Mouse (Mus musculus) myocyte (in vitro differentiated cells): Measurements from ENCODE around the gene Gm853. TPM values are rescaled to one million over a fixed set of nuclear protein-coding genes. Genes with fewer than 3 reads are reported as not detected.

Experiments used
- H3K27me3 ChIP-seq: one replicate; pipeline ENCODE4 v1.6.1; 2011; ENCODE audit not compliant: control insufficient read depth, insufficient read depth, insufficient read length
- H3K36me3 ChIP-seq: one replicate; pipeline ENCODE4 v1.6.1; 2011; ENCODE audit not compliant: control insufficient read depth, insufficient read depth
- H3K4me2 ChIP-seq: one replicate; pipeline ENCODE4 v1.6.1; 2011; ENCODE audit warnings: low read depth, control low read depth
- H3K4me3 ChIP-seq: one replicate; pipeline ENCODE4 v1.5.1; 2011; ENCODE audit warnings: mild to moderate bottlenecking, control low read depth, moderate library complexity
- H3K79me2 ChIP-seq: one replicate; pipeline ENCODE4 v1.6.1; 2011; ENCODE audit not compliant: control insufficient read depth, insufficient read depth
- H3ac ChIP-seq: one replicate; pipeline ENCODE4 v1.6.1; 2011; ENCODE audit not compliant: control insufficient read depth, insufficient read length
- CEBPB ChIP-seq: IDR thresholded peaks from 2 replicates; pipeline ENCODE4 v1.6.1; 2011; ENCODE audit warnings: mild to moderate bottlenecking, moderate library complexity; ENCODE audit not compliant: poor library complexity, insufficient read depth, severe bottlenecking
- E2F4 ChIP-seq: IDR thresholded peaks from one replicate; pipeline ENCODE4 v1.6.1; 2011; ENCODE audit warnings: mild to moderate bottlenecking, control low read depth, moderate library complexity; ENCODE audit not compliant: insufficient read depth
- MAX ChIP-seq: IDR thresholded peaks from one replicate; pipeline ENCODE4 v1.6.1; 2011; ENCODE audit warnings: low read depth, mild to moderate bottlenecking, control low read depth
- MYOD1 ChIP-seq, 3 experiments: IDR thresholded peaks; one replicate each; pipeline ENCODE4 v1.6.1; 2011; ENCODE audit warnings: control low read depth in 2 of 3, low read depth in 2 of 3, mild to moderate bottlenecking in 2 of 3, moderate library complexity in 1 of 3; ENCODE audit not compliant: insufficient read length in 2 of 3, control insufficient read depth in 1 of 3
- MYOG ChIP-seq, 3 experiments: IDR thresholded peaks; one replicate each; pipeline ENCODE4 v1.6.1; 2011; ENCODE audit warnings: control low read depth in 2 of 3, low read depth in 2 of 3, mild to moderate bottlenecking in 2 of 3; ENCODE audit not compliant: insufficient read length in 2 of 3, control insufficient read depth in 1 of 3, insufficient read depth in 1 of 3
- POLR2A ChIP-seq: IDR thresholded peaks from one replicate; pipeline ENCODE4 v1.6.1; 2011; ENCODE audit warnings: low read depth, mild to moderate bottlenecking, control low read depth, moderate library complexity; ENCODE audit not compliant: insufficient read length
- POLR2AphosphoS2 ChIP-seq: IDR thresholded peaks from one replicate; pipeline ENCODE4 v1.6.1; 2011; ENCODE audit warnings: low read depth, control low read depth; ENCODE audit not compliant: insufficient read length
- REST ChIP-seq: IDR thresholded peaks from one replicate; pipeline ENCODE4 v1.6.1; 2011; ENCODE audit warnings: mild to moderate bottlenecking, control low read depth, moderate library complexity; ENCODE audit not compliant: insufficient read depth, insufficient read length
- SRF ChIP-seq: IDR thresholded peaks from one replicate; pipeline ENCODE4 v1.6.1; 2011; ENCODE audit warnings: low read depth; ENCODE audit not compliant: control insufficient read depth, insufficient read length
- TCF12 ChIP-seq: IDR thresholded peaks from one replicate; pipeline ENCODE4 v1.6.1; 2011; ENCODE audit warnings: mild to moderate bottlenecking, control low read depth; ENCODE audit not compliant: poor library complexity, insufficient read depth, severe bottlenecking
- TCF3 ChIP-seq: IDR thresholded peaks from one replicate; pipeline ENCODE4 v1.6.1; 2011; ENCODE audit warnings: low read depth, control low read depth; ENCODE audit not compliant: insufficient read length
- USF1 ChIP-seq: IDR thresholded peaks from one replicate; pipeline ENCODE4 v1.6.1; 2011; ENCODE audit warnings: low read depth, mild to moderate bottlenecking, control low read depth, moderate library complexity
- polyA plus RNA-seq: library from polyadenylated mRNA; unstranded; fragments of >200 nt; fragmentation: generic; extraction: Trizol; gene quantifications from one replicate; pipeline ENCODE4 v1.2.1, GENCODE M21; 2012; ENCODE audit warnings: missing spikeins

The Gm853 gene
- polyA plus RNA-seq, 1 experiment: not detected

- Histone ChIP-seq H3K36me3 (no peaks in the 10 kb centered on the region), H3ac (no peak overlapping the region), H3K4me2 (no peak overlapping the region), H3K79me2 (no peaks in the 10 kb centered on the region), H3K27me3 (peaks cover 17% of the 10 kb centered on the region), H3K4me3 (no peak overlapping the region)
- TF ChIP-seq MAX: no peak
- no peak for TF ChIP-seq E2F4
- TF ChIP-seq MYOG (IDR thresholded peaks at IDR 0.05; ENCODE audit: control insufficient read depth in 1 of 3, insufficient read depth in 1 of 3, insufficient read length in 2 of 3, low read depth in 2 of 3): no peak
- TF ChIP-seq CEBPB: no peak
- TF ChIP-seq POLR2A: no peak
- no peak for TF ChIP-seq REST
- no peak for TF ChIP-seq SRF
- TF ChIP-seq USF1: no peak
- TF ChIP-seq TCF12: no peak
- no peak for TF ChIP-seq POLR2AphosphoS2
- no peak for TF ChIP-seq MYOD1 (IDR thresholded peaks at IDR 0.05; ENCODE audit: control insufficient read depth in 1 of 3, insufficient read length in 2 of 3, low read depth in 2 of 3)
Observed at GRCm38 (mm10) chr4:130186450-130186849, 35.8 kb downstream of the Gm853 start.

GRCm38 (mm10) chr4:130183879-130184278, 38.3 kb downstream of the Gm853 start:
- no peak for TF ChIP-seq TCF3
- no peak for TF ChIP-seq MYOD1 (IDR thresholded peaks at IDR 0.05; ENCODE audit: control insufficient read depth in 1 of 3, insufficient read length in 2 of 3, low read depth in 2 of 3)
- TF ChIP-seq TCF12: no peak
- no peak for TF ChIP-seq POLR2AphosphoS2
- no peak for TF ChIP-seq CEBPB
- TF ChIP-seq USF1: no peak
- no peak for TF ChIP-seq SRF
- TF ChIP-seq POLR2A: no peak
- TF ChIP-seq E2F4: no peak
- TF ChIP-seq MYOG (IDR thresholded peaks at IDR 0.05; ENCODE audit: control insufficient read depth in 1 of 3, insufficient read depth in 1 of 3, insufficient read length in 2 of 3, low read depth in 2 of 3): no peak
- TF ChIP-seq MAX: no peak
- H3K36me3 ChIP-seq: no peaks in the 10 kb centered on the region
- H3K27me3 ChIP-seq: no peaks in the 10 kb centered on the region
- H3ac ChIP-seq: no peak overlapping the region
- no peak overlapping the region for H3K4me3 ChIP-seq
- H3K4me2 ChIP-seq: no peak overlapping the region
- no peaks in the 10 kb centered on the region for H3K79me2 ChIP-seq

- no peak overlapping the region for H3K4me3 ChIP-seq
- no peaks in the 10 kb centered on the region for H3K27me3 ChIP-seq
- H3K79me2 ChIP-seq: no peaks in the 10 kb centered on the region
- no peaks in the 10 kb centered on the region for H3K36me3 ChIP-seq
- TF ChIP-seq E2F4 (no peak), TCF12 (no peak), MYOD1 (IDR thresholded peaks at IDR 0.05; ENCODE audit: control insufficient read depth in 1 of 3, insufficient read length in 2 of 3, low read depth in 2 of 3) (no peak), MYOG (IDR thresholded peaks at IDR 0.05; ENCODE audit: control insufficient read depth in 1 of 3, insufficient read depth in 1 of 3, insufficient read length in 2 of 3, low read depth in 2 of 3) (no peak), REST (no peak), MAX (no peak), USF1 (no peak), POLR2AphosphoS2 (no peak), SRF (no peak), CEBPB (no peak), POLR2A (no peak), TCF3 (no peak)
- H3K4me2 ChIP-seq: no peak overlapping the region
- no peak overlapping the region for H3ac ChIP-seq
Observed at GRCm38 (mm10) chr4:130183023-130183422, 39.2 kb downstream of the Gm853 start.

- Histone ChIP-seq H3K36me3 (no peaks in the 10 kb centered on the region), H3ac (no peak overlapping the region), H3K79me2 (no peaks in the 10 kb centered on the region), H3K27me3 (no peaks in the 10 kb centered on the region), H3K4me2 (no peak overlapping the region), H3K4me3 (no peak overlapping the region)
- TF ChIP-seq SRF: no peak
- TF ChIP-seq TCF3: no peak
- no peak for TF ChIP-seq E2F4
- TF ChIP-seq USF1: no peak
- no peak for TF ChIP-seq POLR2A
- no peak for TF ChIP-seq POLR2AphosphoS2
- no peak for TF ChIP-seq REST
- no peak for TF ChIP-seq CEBPB
- TF ChIP-seq MYOD1 (IDR thresholded peaks at IDR 0.05; ENCODE audit: control insufficient read depth in 1 of 3, insufficient read length in 2 of 3, low read depth in 2 of 3): no peak
- no peak for TF ChIP-seq TCF12
- no peak for TF ChIP-seq MYOG (IDR thresholded peaks at IDR 0.05; ENCODE audit: control insufficient read depth in 1 of 3, insufficient read depth in 1 of 3, insufficient read length in 2 of 3, low read depth in 2 of 3)
- no peak for TF ChIP-seq MAX
Observed at GRCm38 (mm10) chr4:130181886-130182285, 40.3 kb downstream of the Gm853 start.
